Comparison of ENCODE assay signal across 22 mouse cellular contexts in genomic region chr13:110477709-110478108, GRCm38 (mm10).
DNase-seq lines count a peak whose midpoint lies in the region; ATAC-seq and TF ChIP-seq lines count a peak whose summit lies in the region.
"Had no signal": no experiment of that assay in that cellular context is flagged by ENCODE, and none has a peak within 500 bp of the region (broad histone marks: within the 10 kb centered on the region; RNA-seq: fewer than 3 reads in every experiment).

No protein-coding gene starts in this region.

- in situ Hi-C loops in CH12.LX (cut with MboI; ENCODE audit: low pct_ligation_motif_present, low pct_unique_long_range_greater_than_20kb, low sequenced_read_pairs), result no loop called here

- no peak for TF ChIP-seq EP300 in CH12.LX (IDR thresholded peaks at IDR 0.05; ENCODE audit: low read length)

- no peaks in the 10 kb centered on the region for H3K79me2 ChIP-seq in CH12.LX (replicated peaks; ENCODE audit: control insufficient read depth, extremely low read depth, insufficient read depth, poor library complexity, severe bottlenecking)

- peak; percentile 64 for ATAC-seq in megakaryocyte, adult 5-6 weeks (ENCODE audit: poor library complexity, severe bottlenecking)
- peak; percentile 90 for ATAC-seq in neutrophil, adult 5-6 weeks (ENCODE audit: extremely low read depth, insufficient number of reproducible peaks, low FRiP score, poor library complexity, severe bottlenecking)
- no peak for ATAC-seq in hindbrain, embryonic 14.5 days (ENCODE audit: low FRiP score)
- ATAC-seq: CD4-positive, CD25-positive, alpha-beta regulatory T cell, adult 4 months; forebrain, embryonic 13.5 days; forebrain, embryonic 15.5 days; forebrain, postnatal 0 days had no signal

- dilution Hi-C loops in CH12.LX (cut with MboI; ENCODE audit: extremely low pct_ligation_motif_present, extremely low pct_unique_long_range_greater_than_20kb, low sequenced_read_pairs), result no loop called here

- H3K9ac ChIP-seq in CH12.LX (ENCODE audit: insufficient read depth, low read depth), result no peak overlapping the region
- H3K9ac ChIP-seq in hindbrain, embryonic 14.5 days, result no peak overlapping the region
- H3K9ac ChIP-seq: embryonic facial prominence, embryonic 12.5 days; forebrain, embryonic 13.5 days; forebrain, embryonic 15.5 days; forebrain, postnatal 0 days had no signal

- no peak overlapping the region for H3K27ac ChIP-seq in CH12.LX (ENCODE audit: insufficient read depth, low read depth)
- no peak overlapping the region for H3K27ac ChIP-seq in hindbrain, embryonic 14.5 days
- H3K27ac ChIP-seq: embryonic facial prominence, embryonic 10.5 days; embryonic facial prominence, embryonic 12.5 days; forebrain, embryonic 13.5 days; forebrain, embryonic 15.5 days had no signal

- no peak for TF ChIP-seq CTCF in CH12.LX (conservative IDR thresholded peaks at IDR 0.05 in 1 of 2, IDR thresholded peaks at IDR 0.05 in 1 of 2; ENCODE audit: low read depth in 2 of 2, low read length in 2 of 2)

- TF ChIP-seq POLR2A in CH12.LX (IDR thresholded peaks at IDR 0.05; ENCODE audit: low read depth, low read length), result no peak

- no peaks in the 10 kb centered on the region for H3K27me3 ChIP-seq in CH12.LX (replicated peaks)
- H3K27me3 ChIP-seq in hindbrain, embryonic 14.5 days (ENCODE audit: control insufficient read depth, insufficient read depth, low read length), result no peaks in the 10 kb centered on the region
- H3K27me3 ChIP-seq: embryonic facial prominence, embryonic 12.5 days; forebrain, embryonic 13.5 days; forebrain, embryonic 15.5 days had no signal

- H3K4me1 ChIP-seq in CH12.LX (ENCODE audit: control insufficient read depth in 1 of 2, insufficient read depth in 2 of 2), result peaks cover 0 to 11% of the 10 kb centered on the region in 2 experiments; a peak in 2 of 4 replicates
- no peaks in the 10 kb centered on the region for H3K4me1 ChIP-seq in hindbrain, embryonic 14.5 days (replicated peaks; ENCODE audit: control insufficient read depth, insufficient read depth, low read length)
- H3K4me1 ChIP-seq: embryonic facial prominence, embryonic 10.5 days; embryonic facial prominence, embryonic 12.5 days; forebrain, embryonic 13.5 days; forebrain, embryonic 15.5 days had no signal

- no peaks in the 10 kb centered on the region for H3K9me3 ChIP-seq in CH12.LX (replicated peaks; ENCODE audit: low read length)
- no peaks in the 10 kb centered on the region for H3K9me3 ChIP-seq in hindbrain, embryonic 14.5 days (ENCODE audit: control insufficient read depth, low read length)
- H3K9me3 ChIP-seq: embryonic facial prominence, embryonic 10.5 days; embryonic facial prominence, embryonic 12.5 days; forebrain, embryonic 13.5 days; forebrain, embryonic 15.5 days had no signal

- 94% methylated on average over 5 of the region's 5 CpGs for WGBS in hindbrain, embryonic 14.5 days

- no peak for TF ChIP-seq RAD21 in CH12.LX (IDR thresholded peaks at IDR 0.05; ENCODE audit: low read depth, low read length)

- no peak overlapping the region for H3K4me3 ChIP-seq in CH12.LX (replicated peaks in 1 of 3; ENCODE audit: low read depth in 2 of 3, low read length in 2 of 3, poor library complexity in 1 of 3)
- no peak overlapping the region for H3K4me3 ChIP-seq in hindbrain, embryonic 14.5 days (replicated peaks; ENCODE audit: low read length)
- H3K4me3 ChIP-seq: embryonic facial prominence, embryonic 10.5 days; embryonic facial prominence, embryonic 12.5 days; forebrain, embryonic 13.5 days; forebrain, embryonic 15.5 days had no signal

- peak; percentile 60 for DNase-seq in B cell, adult 2 months
- peak; percentile 5 for DNase-seq in CH12.LX (ENCODE audit: extremely low read depth)
- no peak for DNase-seq in yolk sac, embryonic 10.5 days (ENCODE audit: low spot score)
- no peak for DNase-seq in cerebellum, adult 9-10 months
- DNase-seq in retina, postnatal 1 day, result no peak
- DNase-seq in hindbrain, embryonic 14.5 days (ENCODE audit: low spot score), result no peak
- DNase-seq: adrenal gland, adult 2 months; adrenal gland, postnatal 10 days; adrenal gland, postnatal 25 days; cerebellum, adult 11 months; cerebellum, adult 18-20 months; cerebellum, adult 8-10 months; cerebellum, postnatal 10 days; cerebellum, postnatal 25 days; forebrain, postnatal 0 days had no signal

- no peak overlapping the region for H3K4me2 ChIP-seq in CH12.LX (ENCODE audit: insufficient read depth, low read depth, poor library complexity, severe bottlenecking)
- no peak overlapping the region for H3K4me2 ChIP-seq in hindbrain, embryonic 14.5 days (replicated peaks)
- H3K4me2 ChIP-seq: embryonic facial prominence, embryonic 12.5 days; forebrain, embryonic 13.5 days; forebrain, embryonic 15.5 days had no signal

- H3K36me3 ChIP-seq in CH12.LX (replicated peaks in 1 of 2; ENCODE audit: control insufficient read depth in 1 of 2, insufficient read depth in 1 of 2, low read length in 1 of 2), result no peaks in the 10 kb centered on the region
- no peaks in the 10 kb centered on the region for H3K36me3 ChIP-seq in hindbrain, embryonic 14.5 days (replicated peaks; ENCODE audit: control insufficient read depth, insufficient read depth)
- H3K36me3 ChIP-seq: embryonic facial prominence, embryonic 10.5 days; embryonic facial prominence, embryonic 12.5 days; forebrain, embryonic 15.5 days had no signal

TF ChIP-seq in CH12.LX, 34 proteins besides CTCF, POLR2A, EP300 and RAD21:
- TF ChIP-seq ZC3H11A (IDR thresholded peaks at IDR 0.05; ENCODE audit: low read depth, low read length), result no peak
- TF ChIP-seq CHD2 (IDR thresholded peaks at IDR 0.05; ENCODE audit: low read length), result no peak
- TF ChIP-seq HCFC1 (IDR thresholded peaks at IDR 0.05; ENCODE audit: low read depth, low read length), result no peak
- no peak for TF ChIP-seq CHD1 (IDR thresholded peaks at IDR 0.05; ENCODE audit: low read depth, low read length)
- TF ChIP-seq MAZ (IDR thresholded peaks at IDR 0.05; ENCODE audit: low read depth, low read length), result no peak
- TF ChIP-seq NRF1 (IDR thresholded peaks at IDR 0.05; ENCODE audit: low read depth, low read length), result no peak
- TF ChIP-seq SMC3 (IDR thresholded peaks at IDR 0.05; ENCODE audit: low read depth, low read length), result no peak
- TF ChIP-seq MXI1 (IDR thresholded peaks at IDR 0.05; ENCODE audit: low read depth, low read length), result no peak
- TF ChIP-seq USF1 (IDR thresholded peaks at IDR 0.05; ENCODE audit: low read depth, low read length), result no peak
- no peak for TF ChIP-seq RCOR1 (conservative IDR thresholded peaks at IDR 0.05; ENCODE audit: low read depth, low read length)
- no peak for TF ChIP-seq ZKSCAN1 (IDR thresholded peaks at IDR 0.05; ENCODE audit: borderline replicate concordance, low read depth, low read length)
- TF ChIP-seq E2F4 (IDR thresholded peaks at IDR 0.05; ENCODE audit: insufficient replicate concordance, low read depth, low read length), result no peak

Comparison
In these comparisons a context has a peak if more than half of its experiments do, and no peak if none do; other contexts are left out.
1. DNase-seq: peak in B cell, adult 2 months (2 of 2) and CH12.LX (single experiment); none in yolk sac, embryonic 10.5 days (single experiment), cerebellum, adult 9-10 months (single experiment), retina, postnatal 1 day (single experiment) and hindbrain, embryonic 14.5 days (single experiment).